Mouse (Mus musculus): ENCODE data around the gene Ntsr1.

Ntsr1 gene
- long read RNA-seq, experiment 1 = 0 reads
- long read RNA-seq, experiment 2 = 0 reads

DNA sequence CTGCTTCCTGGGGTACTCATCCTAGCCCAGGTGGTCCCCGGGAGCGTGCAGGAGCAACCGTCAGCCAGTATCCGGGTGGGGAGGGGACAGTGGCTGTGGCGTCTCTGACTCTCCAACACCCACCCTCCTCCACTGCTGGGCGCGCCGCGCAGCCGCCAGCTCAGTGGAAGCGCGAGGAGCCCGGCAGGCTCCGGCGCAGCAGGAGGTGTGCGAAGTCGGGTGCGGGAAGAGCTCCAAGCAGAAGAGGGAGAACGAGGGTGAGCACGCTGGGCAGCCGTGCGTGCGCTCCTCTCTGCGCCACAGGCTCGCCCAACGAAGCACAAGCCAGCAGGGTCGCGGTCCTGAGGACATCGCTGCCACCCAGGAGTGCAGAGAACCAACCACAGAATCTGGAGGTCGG, at the start of gene Ntsr1:
TSS of gene Ntsr1 (plus strand) at position 236 of the 400 bp plus-strand sequence.
- intact Hi-C loops (cut with DNase I) = no loop called here

DNA sequence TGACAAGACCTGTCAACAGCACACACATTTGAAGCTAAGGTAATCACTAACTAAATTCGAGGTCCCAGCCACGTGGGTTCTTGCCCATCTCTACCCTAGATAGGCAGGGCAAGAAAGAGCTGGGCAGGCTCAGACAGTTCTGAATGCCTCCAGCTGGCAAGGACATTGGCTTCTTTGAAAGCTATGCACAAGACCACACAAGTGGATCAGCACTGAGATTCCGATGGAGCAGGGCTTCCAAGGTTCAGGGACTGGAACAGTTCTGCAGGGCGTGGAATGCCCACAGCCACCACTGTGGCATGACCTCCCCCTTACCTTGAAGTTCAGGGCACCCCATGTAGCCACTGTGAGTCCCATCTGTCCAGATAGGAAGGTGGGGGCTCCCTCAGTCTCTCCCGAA, 49.2 kb upstream of the Ntsr1 start:
- intact Hi-C loops (cut with DNase I) = no loop called here

DNA sequence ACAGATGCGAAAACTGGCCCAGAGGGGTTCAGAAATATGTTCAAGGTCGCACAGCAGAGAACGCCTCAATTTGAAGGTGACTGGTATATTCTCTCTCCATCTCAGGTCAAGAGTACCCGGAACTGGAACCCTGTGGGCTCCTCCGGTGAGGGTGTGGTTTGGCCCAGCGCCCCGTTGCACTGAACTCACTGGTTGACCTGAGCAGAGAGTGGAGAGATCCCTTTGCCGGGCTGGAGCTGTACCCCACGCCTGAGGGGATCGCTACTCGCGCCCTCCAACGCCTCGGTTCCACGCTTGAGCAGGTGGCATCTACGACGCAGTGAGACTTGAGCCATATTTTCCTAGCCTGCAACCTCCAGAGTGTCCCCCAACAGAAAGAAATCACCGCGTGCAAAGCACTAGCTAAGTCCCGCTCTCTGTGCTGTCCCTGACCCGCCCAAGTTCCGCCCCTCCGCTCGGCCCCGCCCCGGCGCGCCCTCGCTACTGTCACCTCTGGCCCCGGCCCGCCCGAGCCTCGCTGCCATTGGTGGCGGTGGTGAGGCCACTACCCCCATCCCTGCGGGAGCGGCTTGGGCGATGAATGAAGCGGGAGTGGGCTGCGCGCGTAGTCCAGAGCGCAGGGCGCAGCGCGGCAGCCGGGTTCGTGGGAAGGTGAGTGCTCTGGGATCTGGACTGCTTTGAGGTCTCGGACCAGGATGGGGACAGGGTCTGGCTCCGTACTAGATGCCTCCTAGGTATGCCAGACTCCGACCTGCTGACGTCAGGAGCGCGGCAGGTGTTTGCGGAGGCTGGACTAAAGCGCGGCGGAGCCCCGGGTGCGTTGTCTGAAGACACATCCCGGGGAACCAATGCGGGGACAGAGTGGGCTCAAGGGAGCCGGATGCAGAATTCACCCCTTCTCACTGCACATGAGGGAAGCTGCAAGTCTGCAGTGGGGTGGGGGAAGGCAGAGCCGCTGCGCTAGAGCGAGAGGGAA, 43.8 kb upstream of the Ntsr1 start, which contains the start of gene Slco4a1:
TSS of gene Slco4a1 (plus strand) at position 523 of the 976 bp plus-strand sequence.
- intact Hi-C loops (cut with DNase I) = no loop called here

DNA sequence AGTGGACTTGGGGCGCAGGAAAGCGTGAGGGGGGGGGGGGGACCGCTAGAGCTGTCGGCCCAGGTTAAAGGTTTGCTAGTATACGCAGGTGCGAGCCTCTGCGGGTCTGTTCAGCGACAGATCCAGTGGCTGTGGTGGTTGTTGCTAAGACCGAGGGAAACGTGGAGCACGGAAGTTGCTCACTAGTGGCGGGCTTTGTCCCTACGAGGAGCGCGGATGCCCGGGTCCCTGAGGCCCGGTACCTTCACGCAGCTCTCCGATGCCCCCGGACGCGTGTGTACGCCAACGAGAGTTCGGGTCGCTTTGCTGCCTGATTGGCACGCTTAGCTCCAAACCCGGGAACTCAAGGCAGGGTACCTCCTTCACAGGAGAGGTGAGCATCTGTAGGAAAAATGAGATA, 43.1 kb upstream of the Ntsr1 start:
- intact Hi-C loops (cut with DNase I) = no loop called here

DNA sequence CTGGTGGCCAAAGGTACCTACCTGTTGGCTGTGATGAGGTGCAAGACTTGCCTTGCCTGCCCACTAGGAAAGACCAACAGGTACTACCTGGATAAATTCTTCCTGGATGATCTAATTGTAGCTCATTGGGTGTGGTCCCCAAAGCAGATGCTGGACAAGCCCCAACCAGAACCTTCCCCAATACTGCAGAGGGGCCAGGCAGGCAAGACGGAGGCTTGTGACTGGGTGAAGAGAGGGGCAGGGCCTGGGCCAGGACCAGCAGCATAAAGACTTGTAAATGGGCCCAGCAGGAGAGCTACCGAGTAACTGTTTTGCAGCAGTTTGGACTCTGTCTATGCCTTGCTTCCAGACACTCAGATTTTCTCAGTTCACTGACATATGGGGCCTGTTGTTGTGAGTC, 42.1 kb upstream of the Ntsr1 start:
- intact Hi-C loops (cut with DNase I) = no loop called here

DNA sequence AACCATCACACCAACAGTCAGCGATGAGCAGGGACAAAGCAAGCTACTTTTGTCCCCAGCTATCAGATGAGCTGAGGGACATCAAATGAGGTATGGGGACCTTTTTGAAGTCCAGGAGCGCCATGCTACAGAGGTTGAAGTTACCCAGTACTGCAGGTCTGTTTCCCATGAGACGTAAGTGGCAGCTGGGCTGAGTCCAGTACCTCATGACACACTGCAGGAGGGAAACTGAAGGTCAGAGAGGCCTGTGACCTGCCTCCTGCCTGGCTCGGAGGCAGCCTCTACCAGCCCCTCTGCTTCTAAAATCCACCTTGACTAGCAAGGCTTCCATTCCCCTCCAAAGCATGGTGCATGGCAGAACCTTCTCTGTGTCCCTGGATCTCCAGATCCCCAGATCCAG, 40.3 kb upstream of the Ntsr1 start:
- intact Hi-C loops (cut with DNase I) = no loop called here

DNA sequence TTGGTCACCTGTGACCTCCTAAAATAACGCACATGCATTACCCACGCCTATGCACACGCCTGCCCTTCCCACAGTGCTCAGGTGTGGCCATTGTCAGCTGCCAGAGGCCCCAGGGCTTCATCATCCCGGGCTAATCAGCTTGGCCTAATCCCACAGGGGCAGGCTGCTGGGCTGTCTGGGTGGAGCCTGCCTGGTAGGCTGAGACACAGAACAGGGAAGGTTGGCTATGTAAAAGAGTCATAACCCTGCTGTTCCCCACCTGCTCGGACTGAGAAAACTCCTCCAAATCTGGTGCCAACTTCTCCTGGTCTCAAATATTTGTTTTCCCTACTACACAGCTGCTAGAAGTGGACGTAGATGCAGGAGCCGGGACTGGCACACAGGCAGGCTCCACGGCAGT, 39.0 kb upstream of the Ntsr1 start:
- intact Hi-C loops (cut with DNase I) = loop anchor here (10.0 kb wide), 1 partner anchor 284 kb away; no protein-coding TSS in a partner anchor

DNA sequence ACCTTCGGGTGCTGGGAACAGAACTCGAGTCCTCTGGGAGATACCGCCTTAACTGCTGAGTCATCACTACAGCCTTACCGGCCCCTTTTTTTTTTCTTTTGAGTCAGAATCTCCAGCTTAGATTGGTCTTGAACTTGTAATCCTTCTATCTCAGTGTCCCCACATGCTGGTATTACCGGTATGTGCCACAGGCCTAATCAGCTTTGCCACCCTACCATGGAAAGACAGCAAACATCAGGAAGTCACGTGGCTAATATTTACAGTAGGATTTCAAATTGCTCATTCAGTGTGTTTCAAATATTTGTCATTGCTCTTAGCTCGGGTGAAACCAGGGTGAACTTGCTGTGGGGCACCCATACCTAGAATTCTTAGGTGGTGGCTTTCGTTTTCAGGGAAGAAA, 37.2 kb upstream of the Ntsr1 start:
- intact Hi-C loops (cut with DNase I) = loop anchor here (10.0 kb wide), 1 partner anchor 282 kb away; no protein-coding TSS in a partner anchor

DNA sequence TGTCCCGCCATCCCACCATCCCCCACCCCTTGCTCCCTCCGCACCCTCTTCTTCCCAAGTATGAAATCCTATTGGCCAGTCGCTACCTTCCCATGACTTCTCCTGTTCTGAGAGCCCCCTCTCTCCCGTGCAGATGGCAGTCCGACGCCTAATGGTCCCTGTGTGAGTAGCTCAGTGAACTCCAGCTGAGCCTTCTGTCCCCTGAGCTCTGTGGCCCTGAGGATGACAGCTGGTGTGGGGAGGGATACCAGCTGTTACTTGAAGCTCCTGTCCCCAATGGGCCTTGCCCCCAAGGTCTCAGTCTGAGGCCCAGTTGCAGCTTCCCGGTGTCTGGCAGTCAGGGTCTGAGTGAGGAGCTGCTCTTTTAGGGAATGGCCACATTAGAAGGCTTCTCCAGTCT, 33.3 kb upstream of the Ntsr1 start:
- intact Hi-C loops (cut with DNase I) = loop anchor here (10.0 kb wide), 1 partner anchor 278 kb away; no protein-coding TSS in a partner anchor

DNA sequence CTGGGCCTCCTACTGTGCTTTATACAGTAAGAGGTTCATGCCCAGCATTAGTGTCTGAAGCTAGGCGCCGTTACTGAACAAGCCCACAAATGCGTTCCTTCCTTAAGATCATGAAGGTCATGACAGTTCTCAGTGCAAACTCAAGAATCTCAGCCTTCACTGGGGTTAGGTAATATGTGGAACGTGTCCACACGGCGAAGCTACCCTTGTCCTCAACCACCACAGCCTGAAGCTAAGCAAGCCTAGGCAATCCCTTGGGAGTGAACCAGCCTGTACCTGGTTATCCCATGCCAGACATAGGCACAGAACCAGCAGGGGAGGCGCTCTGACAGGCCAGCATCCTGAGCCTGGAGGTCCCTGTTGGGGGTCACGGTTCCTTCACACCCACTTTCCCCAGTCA, 30.9 kb upstream of the Ntsr1 start:
- intact Hi-C loops (cut with DNase I) = loop anchor here (10.0 kb wide), 1 partner anchor 276 kb away; no protein-coding TSS in a partner anchor

DNA sequence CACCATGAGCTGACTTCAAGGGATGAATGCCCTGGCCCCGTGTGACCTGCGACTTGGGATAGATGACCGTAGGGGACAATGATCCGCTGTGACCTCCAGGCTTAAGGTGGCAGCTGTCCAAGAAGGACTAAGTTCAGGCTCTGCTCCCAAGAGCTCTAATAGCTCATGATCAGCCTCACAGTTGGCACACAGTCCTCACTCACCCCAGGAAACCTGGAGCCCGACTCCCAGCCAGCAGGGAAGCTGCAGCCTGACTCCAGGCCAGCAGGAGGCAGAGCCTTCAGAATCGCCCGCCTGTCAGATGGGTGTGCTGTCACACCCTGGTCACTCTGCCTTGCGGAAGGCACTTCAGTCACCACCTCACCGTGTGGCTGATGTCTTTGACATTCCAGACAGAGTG, 30.0 kb upstream of the Ntsr1 start:
- intact Hi-C loops (cut with DNase I) = loop anchor here (5.0 to 10.0 kb wide), 3 partner anchors 108 to 305 kb away; partner anchors contain the start of gene Bhlhe23

DNA sequence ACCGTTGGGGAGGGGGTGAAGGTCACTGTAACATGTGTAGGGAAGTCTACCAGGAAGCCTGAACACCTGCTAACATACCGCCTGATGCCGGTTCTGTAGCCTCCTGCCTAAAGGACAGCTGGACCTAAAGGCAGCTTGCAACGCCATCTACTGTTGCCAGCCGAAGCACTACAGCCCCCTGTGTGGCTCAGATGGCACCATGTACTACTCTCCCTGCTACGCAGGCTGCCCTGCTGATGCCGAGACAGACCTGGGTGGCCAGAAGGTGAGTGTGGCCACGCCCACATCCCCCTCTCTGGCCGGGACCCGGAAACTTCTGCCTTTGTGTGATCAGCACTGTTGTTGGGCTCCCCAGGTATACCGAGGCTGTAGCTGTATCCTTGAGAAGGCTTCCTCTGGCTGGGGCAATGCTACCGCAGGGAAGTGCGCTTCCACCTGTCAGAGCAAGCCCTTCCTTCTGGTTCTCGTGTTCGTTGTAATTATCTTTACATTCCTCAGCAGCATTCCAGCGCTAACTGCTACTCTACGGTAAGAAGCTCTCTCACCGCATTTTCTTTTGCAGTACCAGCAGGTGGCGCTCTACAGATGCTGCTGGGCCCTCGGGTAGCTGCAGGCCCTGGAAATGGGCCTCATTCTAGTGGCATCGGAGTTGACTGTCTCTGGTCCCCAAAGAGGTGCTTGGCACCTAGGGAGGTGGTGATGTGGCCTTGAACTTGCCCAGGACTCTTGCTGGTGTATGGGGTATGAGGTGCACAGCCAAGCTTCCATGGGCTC, 27.3 kb upstream of the Ntsr1 start:
- intact Hi-C loops (cut with DNase I) = loop anchor here (5.0 to 10.0 kb wide), 2 partner anchors 105 to 302 kb away; partner anchors contain the start of gene Bhlhe23

DNA sequence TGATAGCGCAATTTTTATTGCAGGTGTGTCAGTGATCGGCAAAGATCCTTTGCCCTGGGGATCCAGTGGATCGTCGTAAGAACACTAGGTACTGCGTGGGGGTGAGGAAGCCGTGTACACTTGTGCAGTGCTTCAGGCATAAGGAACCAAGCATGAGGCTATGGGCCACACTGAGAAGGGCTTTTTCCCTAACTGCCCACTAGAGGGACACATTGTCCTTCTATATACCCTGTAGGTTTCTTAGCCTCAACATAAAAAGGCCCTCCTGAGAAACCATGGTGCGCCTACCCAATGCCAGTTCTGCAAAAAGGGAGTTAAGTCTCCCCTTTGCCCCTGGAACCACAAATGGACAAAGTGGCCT, 26.7 kb upstream of the Ntsr1 start:
- intact Hi-C loops (cut with DNase I) = loop anchor here (5.0 to 10.0 kb wide), 2 partner anchors 104 to 302 kb away; partner anchors contain the start of gene Bhlhe23

DNA sequence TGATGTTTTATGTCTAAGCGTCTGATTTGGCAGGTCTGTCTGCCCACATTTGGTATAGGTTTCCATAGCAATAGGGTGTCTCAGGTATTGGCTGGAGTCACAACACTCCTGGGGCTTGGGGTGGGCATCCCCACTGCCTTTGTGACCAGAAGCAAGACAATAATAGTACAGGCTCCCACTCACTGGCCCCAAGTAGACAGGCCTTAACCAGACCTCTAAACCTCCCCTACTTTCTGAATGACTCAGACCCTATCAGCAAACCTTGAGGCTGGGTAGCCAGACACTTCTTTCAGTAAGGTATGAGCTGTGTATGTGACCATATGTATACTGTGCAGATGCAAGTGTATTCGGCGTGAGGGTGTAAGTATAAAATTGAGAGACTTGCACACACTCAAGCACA, 24.9 kb upstream of the Ntsr1 start:
- intact Hi-C loops (cut with DNase I) = loop anchor here (5.0 to 10.0 kb wide), 2 partner anchors 102 to 300 kb away; partner anchors contain the start of gene Bhlhe23

DNA sequence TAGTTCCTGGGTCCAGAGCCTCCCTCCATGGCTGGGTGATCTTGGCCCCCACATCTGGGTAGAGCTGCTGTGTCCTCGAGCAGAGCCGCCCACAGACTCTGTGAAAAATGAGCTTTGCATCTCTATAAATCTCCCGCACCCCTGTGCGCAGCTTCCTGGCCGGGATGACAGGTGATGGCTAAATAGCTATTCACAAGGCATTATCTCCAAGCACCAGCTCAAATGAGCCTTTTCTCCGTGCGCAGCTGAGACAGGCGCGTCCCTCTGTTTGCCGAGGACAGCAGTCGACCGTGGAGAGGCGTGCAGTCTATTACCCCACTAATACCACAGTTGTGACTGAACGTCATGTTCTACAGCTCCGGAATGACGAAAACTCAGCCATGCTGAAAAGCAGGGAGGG, 17.5 kb upstream of the Ntsr1 start:
- intact Hi-C loops (cut with DNase I) = no loop called here

DNA sequence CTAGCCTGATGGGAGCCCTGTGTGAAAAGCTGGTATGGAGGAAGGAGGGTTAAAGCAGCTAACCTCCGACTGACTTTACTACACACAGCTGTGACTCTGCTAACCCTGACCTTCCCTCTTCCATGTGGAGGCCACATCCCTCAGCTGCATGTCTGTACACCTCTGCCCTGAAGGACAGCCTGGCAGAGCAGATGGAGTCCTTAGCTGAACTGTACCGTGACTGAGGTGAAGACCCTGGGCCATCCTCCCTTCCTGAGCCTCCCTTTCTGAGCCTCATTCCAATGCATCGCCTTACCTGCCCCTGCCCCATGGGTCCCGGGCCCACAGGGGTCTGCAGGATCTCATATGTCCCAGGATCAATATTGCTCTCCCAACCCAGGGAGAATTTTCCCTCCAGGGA, 14.9 kb upstream of the Ntsr1 start:
- intact Hi-C loops (cut with DNase I) = no loop called here

DNA sequence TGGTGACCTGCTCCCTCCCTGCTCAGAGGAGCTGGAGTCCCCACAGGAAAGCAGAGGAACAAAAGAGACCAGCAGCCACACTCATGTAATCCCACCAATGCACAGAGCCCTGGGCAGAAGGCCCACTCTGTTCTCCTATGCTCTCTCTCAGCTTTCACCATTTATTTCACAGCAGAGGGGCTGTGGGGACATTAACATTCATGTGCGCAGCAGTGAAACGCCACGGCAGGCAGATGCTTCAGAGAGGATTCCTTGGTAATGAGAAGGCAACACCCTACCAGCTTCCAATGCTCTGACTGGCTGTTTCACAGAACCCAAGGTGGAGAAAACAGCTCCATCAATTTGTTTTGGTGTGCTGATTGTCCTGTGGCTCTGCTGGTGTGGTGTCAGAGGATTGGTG, 14.5 kb upstream of the Ntsr1 start:
- intact Hi-C loops (cut with DNase I) = no loop called here

DNA sequence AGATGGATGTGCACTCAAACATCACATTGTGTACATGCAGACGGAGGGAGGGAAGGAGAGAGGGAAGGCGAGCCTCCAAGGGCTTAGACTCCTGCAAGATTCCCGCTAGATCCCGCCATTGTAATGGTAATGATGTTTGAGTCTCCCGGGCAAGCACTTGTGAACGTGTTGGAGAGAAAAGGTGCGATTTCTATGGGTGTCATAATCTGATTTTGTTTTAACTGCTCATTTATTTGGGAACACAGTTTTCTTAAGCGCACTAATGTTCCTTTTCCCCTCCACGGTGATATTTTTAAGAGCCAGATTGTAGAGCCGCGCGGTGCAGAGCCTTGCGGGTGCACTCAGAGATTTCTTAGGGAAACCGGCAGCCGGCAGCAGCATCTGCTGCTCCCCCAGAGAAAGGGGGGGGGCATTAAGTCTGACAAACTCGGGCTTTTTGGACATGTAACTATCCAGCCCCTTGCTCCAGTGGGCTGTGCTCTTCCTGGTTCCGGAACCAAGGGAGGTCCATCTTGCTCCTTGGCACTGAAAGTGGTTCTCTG, 11.5 kb upstream of the Ntsr1 start:
- intact Hi-C loops (cut with DNase I) = no loop called here

DNA sequence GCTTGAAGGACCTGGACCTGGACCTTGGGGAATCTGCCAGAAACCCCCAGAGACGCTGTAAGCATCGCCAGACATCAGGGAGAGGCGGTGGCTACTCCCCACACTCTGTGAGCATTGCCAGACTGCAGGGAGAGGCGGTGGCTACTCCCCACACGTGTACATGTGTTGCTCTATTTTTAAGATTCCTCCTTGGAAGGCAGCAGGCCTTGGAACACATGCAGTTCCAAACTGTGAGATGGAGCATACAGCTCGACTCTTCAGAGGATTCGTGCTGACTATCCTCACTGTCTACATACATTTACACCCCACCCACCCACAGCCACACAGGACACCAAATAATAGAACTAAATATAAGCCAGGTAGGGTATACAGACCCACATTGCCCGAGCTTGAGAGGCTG, 3.9 kb upstream of the Ntsr1 start:
- intact Hi-C loops (cut with DNase I) = no loop called here

DNA sequence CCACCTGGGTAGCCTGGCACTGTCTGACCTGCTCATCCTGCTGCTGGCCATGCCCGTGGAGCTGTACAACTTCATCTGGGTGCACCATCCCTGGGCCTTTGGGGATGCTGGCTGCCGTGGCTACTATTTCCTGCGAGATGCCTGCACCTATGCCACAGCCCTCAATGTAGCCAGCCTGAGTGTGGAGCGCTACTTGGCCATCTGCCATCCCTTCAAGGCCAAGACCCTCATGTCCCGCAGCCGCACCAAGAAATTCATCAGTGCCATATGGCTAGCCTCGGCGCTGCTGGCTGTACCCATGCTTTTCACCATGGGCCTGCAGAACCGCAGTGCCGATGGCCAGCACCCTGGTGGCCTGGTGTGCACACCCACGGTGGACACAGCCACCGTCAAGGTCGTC, 950 bp downstream of the Ntsr1 start:
- intact Hi-C loops (cut with DNase I) = no loop called here

DNA sequence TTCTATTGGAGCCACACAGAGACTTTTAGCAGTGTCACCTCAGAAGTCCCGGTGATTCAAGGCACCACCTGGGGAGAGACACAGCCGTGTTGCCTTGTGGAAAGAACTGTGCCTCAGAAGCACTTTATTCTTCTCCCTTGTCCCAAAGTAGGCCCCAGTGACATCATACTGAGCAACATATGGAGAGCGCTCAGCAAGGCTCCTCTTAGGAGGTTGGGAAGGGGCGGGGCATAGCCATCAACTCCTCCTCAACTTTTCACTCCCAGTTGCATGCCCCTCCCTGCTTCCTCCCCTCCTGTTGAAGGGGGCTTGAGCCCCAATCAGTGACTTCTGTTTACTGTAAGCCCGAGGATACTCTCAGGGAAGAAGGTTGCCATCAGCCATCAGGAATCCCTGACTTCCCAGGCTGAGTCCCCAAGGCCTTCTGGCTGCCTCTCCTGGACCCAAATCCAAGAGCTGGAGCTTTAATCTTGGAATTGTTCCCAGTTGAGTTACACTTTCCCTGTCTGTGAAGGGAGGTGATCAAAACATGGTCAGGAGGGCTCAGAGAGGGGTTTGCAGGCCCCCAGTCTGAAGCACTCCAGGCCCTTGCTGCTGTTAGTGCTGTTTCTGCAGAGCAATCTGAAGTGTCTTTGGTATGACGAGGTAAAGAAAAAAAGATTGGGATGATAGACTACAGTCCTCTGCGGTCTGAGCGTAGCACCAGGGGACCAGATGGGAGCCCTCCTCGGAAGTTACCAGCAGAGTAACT, 1.6 kb downstream of the Ntsr1 start:
- intact Hi-C loops (cut with DNase I) = no loop called here

Data from adrenal gland (tissue).